Mouse (Mus musculus) MEL (cell line): ENCODE measurements around the gene Gm42517. TPM values are rescaled to one million over a fixed set of nuclear protein-coding genes. Genes with fewer than 3 reads are reported as not detected.

Source experiments
- DNase-seq: peaks from one replicate; pipeline ENCODE4 v3.0.0; 2011; ENCODE audit warnings: low read depth, low spot score
- H3K27ac ChIP-seq: 2 replicates; pipeline ENCODE4 v1.5.1; 2012; ENCODE audit warnings: low read depth, mild to moderate bottlenecking, control low read depth, low read length, moderate library complexity; ENCODE audit not compliant: control insufficient read depth
- H3K27me3 ChIP-seq, 2 experiments: fragments of 150-350 bp in 1 of 2; sonication (generic) in 1 of 2; 2 replicates each; pipeline ENCODE4 v1.6.1; 2012; ENCODE audit warnings: low read length in 2 of 2, mild to moderate bottlenecking in 2 of 2, improper control_type of control experiment in 1 of 2, moderate library complexity in 1 of 2; ENCODE audit not compliant: insufficient read depth in 2 of 2, control insufficient read depth in 1 of 2
- H3K36me3 ChIP-seq, 2 experiments: 2 replicates each; pipeline ENCODE4 v1.6.1; 2012 to 2014; ENCODE audit warnings: low read length in 2 of 2, improper control_type of control experiment in 1 of 2, inconsistent platforms in 1 of 2, mild to moderate bottlenecking in 1 of 2; ENCODE audit not compliant: insufficient read depth in 2 of 2, control insufficient read depth in 1 of 2
- H3K4me1 ChIP-seq, 2 experiments: fragments of 150-350 bp in 1 of 2; sonication (generic) in 1 of 2; 2 replicates each; pipeline ENCODE4 v1.6.1; 2012; ENCODE audit warnings: low read length in 2 of 2, improper control_type of control experiment in 1 of 2, mild to moderate bottlenecking in 1 of 2; ENCODE audit not compliant: insufficient read depth in 2 of 2, control insufficient read depth in 1 of 2
- H3K4me3 ChIP-seq, 2 experiments: fragments of 150-350 bp in 1 of 2; sonication (generic) in 1 of 2; 2 replicates each; pipeline ENCODE4 v1.5.1; 2012; ENCODE audit warnings: low read depth in 2 of 2, low read length in 2 of 2, mild to moderate bottlenecking in 2 of 2, moderate library complexity in 2 of 2, control low read depth in 1 of 2, improper control_type of control experiment in 1 of 2; ENCODE audit not compliant: control insufficient read depth in 1 of 2, insufficient read depth in 1 of 2
- H3K79me2 ChIP-seq: 2 replicates; pipeline ENCODE4 v1.6.1; 2012; ENCODE audit warnings: mild to moderate bottlenecking, low read length, moderate library complexity; ENCODE audit not compliant: control insufficient read depth, poor library complexity, insufficient read depth
- H3K9ac ChIP-seq: 2 replicates; pipeline ENCODE4 v1.6.1; 2012; ENCODE audit warnings: low read depth, mild to moderate bottlenecking, control low read depth, low read length, moderate library complexity; ENCODE audit not compliant: control insufficient read depth, poor library complexity, severe bottlenecking
- H3K9me3 ChIP-seq: fragments of 150-350 bp; sonication (generic); replicated peaks from 2 replicates; pipeline ENCODE4 v1.6.1; 2012; ENCODE audit warnings: mild to moderate bottlenecking, low read length, improper control_type of control experiment, moderate library complexity; ENCODE audit not compliant: insufficient read depth
- CHD2 ChIP-seq: IDR thresholded peaks from 2 replicates; pipeline ENCODE4 v1.6.1; 2011; ENCODE audit warnings: low read length, improper control_type of control experiment
- CTCF ChIP-seq, 3 experiments: IDR thresholded peaks in 2 of 3; conservative IDR thresholded peaks in 1 of 3; 2 replicates each; pipeline ENCODE4 v1.5.1; 2011 to 2012; ENCODE audit warnings: low read length in 3 of 3, low read depth in 2 of 3, mild to moderate bottlenecking in 2 of 3, improper control_type of control experiment in 1 of 3, inconsistent platforms in 1 of 3, mixed read lengths in 1 of 3, moderate library complexity in 1 of 3; ENCODE audit not compliant: control insufficient read depth in 1 of 3, insufficient read depth in 1 of 3, poor library complexity in 1 of 3, severe bottlenecking in 1 of 3
- E2F4 ChIP-seq: IDR thresholded peaks from 2 replicates; pipeline ENCODE4 v1.6.1; 2011; ENCODE audit warnings: low read depth, low read length, improper control_type of control experiment, borderline replicate concordance
- ELF1 ChIP-seq: IDR thresholded peaks from 2 replicates; pipeline ENCODE4 v1.6.1; 2014; ENCODE audit warnings: low read depth, mild to moderate bottlenecking, inconsistent platforms, low read length, improper control_type of control experiment, moderate library complexity
- ETS1 ChIP-seq: IDR thresholded peaks from 2 replicates; pipeline ENCODE4 v1.6.1; 2012; ENCODE audit warnings: low read depth, mild to moderate bottlenecking, inconsistent platforms, low read length, improper control_type of control experiment, moderate library complexity
- MEF2A ChIP-seq: IDR thresholded peaks from 2 replicates; pipeline ENCODE4 v1.6.1; 2014; ENCODE audit warnings: low read depth, mild to moderate bottlenecking, inconsistent platforms, low read length, improper control_type of control experiment; ENCODE audit not compliant: poor library complexity, insufficient replicate concordance, severe bottlenecking; ENCODE audit errors: extremely low read depth
- MYC ChIP-seq: IDR thresholded peaks from 2 replicates; pipeline ENCODE4 v1.6.1; 2011; ENCODE audit warnings: low read depth, mild to moderate bottlenecking, low read length, improper control_type of control experiment, moderate library complexity
- POLR2A ChIP-seq, 2 experiments: IDR thresholded peaks; 2 replicates each; pipeline ENCODE4 v1.6.1; 2011 to 2012; ENCODE audit warnings: low read length in 2 of 2, mild to moderate bottlenecking in 2 of 2, control low read depth in 1 of 2, improper control_type of control experiment in 1 of 2, low read depth in 1 of 2, moderate library complexity in 1 of 2; ENCODE audit not compliant: control insufficient read depth in 1 of 2, insufficient read depth in 1 of 2, poor library complexity in 1 of 2
- RCOR1 ChIP-seq: IDR thresholded peaks from 2 replicates; pipeline ENCODE4 v1.6.1; 2012; ENCODE audit warnings: low read depth, mild to moderate bottlenecking, inconsistent platforms, low read length, improper control_type of control experiment
- SIN3A ChIP-seq: IDR thresholded peaks from 2 replicates; pipeline ENCODE4 v1.6.1; 2012; ENCODE audit warnings: low read length, improper control_type of control experiment, inconsistent platforms
- SMC3 ChIP-seq: IDR thresholded peaks from 2 replicates; pipeline ENCODE4 v1.6.1; 2011; ENCODE audit warnings: low read depth, low read length, improper control_type of control experiment
- TAL1 ChIP-seq: IDR thresholded peaks from 2 replicates; pipeline ENCODE4 v1.6.1; 2012; ENCODE audit warnings: mild to moderate bottlenecking, inconsistent platforms, low read length, moderate library complexity, mixed read lengths
- TCF12 ChIP-seq: IDR thresholded peaks from 2 replicates; pipeline ENCODE4 v1.6.1; 2014; ENCODE audit warnings: low read depth, mild to moderate bottlenecking, inconsistent platforms, low read length, improper control_type of control experiment, moderate library complexity
- USF1 ChIP-seq: IDR thresholded peaks from 2 replicates; pipeline ENCODE4 v1.6.1; 2014; ENCODE audit warnings: low read depth, mild to moderate bottlenecking, inconsistent platforms, low read length, improper control_type of control experiment, moderate library complexity
- USF2 ChIP-seq, 2 experiments: IDR thresholded peaks; 2 replicates each; pipeline ENCODE4 v1.6.1; 2011 to 2012; ENCODE audit warnings: improper control_type of control experiment in 2 of 2, low read length in 2 of 2, borderline replicate concordance in 1 of 2, inconsistent platforms in 1 of 2, low read depth in 1 of 2, mild to moderate bottlenecking in 1 of 2; ENCODE audit not compliant: insufficient read depth in 1 of 2
- ZMIZ1 ChIP-seq: IDR thresholded peaks from 2 replicates; pipeline ENCODE4 v1.6.1; 2012; ENCODE audit warnings: low read depth, mild to moderate bottlenecking, inconsistent platforms, low read length, improper control_type of control experiment, moderate library complexity
- ZNF384 ChIP-seq: IDR thresholded peaks from 2 replicates; pipeline ENCODE4 v1.6.1; 2012; ENCODE audit warnings: low read depth, mild to moderate bottlenecking, inconsistent platforms, low read length, improper control_type of control experiment
- polyA plus RNA-seq, 2 experiments: library from polyadenylated mRNA; stranded (reverse) in 1 of 2; unstranded in 1 of 2; fragments of >175 nt in 1 of 2; fragments of >200 nt in 1 of 2; gene quantifications; 2 replicates each; pipeline versions ENCODE4 v1.2.1 to v1.2.4; 2012; ENCODE audit warnings: low replicate concordance in 2 of 2, low read depth in 1 of 2; ENCODE audit not compliant: insufficient read length in 2 of 2, insufficient read depth in 1 of 2, missing spikeins in 1 of 2
- total RNA-seq: library from RNA; depleted of rRNA; stranded (reverse); fragments of 300-350 nt; gene quantifications from 2 replicates; pipeline ENCODE4 v1.2.3, GENCODE M21; 2012

The Gm42517 gene
- total and polyA plus RNA-seq, 3 experiments, result not detected

GRCm38 (mm10) chr5:108347843-108348242 lies 19.9 kb downstream of the Gm42517 start:
- DNase-seq, result no peak
- Histone ChIP-seq H3K9me3 (no peaks in the 10 kb centered on the region), H3K79me2 (no peaks in the 10 kb centered on the region), H3K9ac (no peak overlapping the region), H3K4me1 (no peaks in the 10 kb centered on the region), H3K27me3 (no peaks in the 10 kb centered on the region)
- TF ChIP-seq MEF2A (no peak), E2F4 (no peak), ELF1 (no peak), SMC3 (no peak), TAL1 (no peak), POLR2A (IDR thresholded peaks at IDR 0.05; ENCODE audit: control insufficient read depth in 1 of 2, insufficient read depth in 1 of 2, low read depth in 1 of 2, low read length in 2 of 2, poor library complexity in 1 of 2) (no peak), CTCF (IDR thresholded peaks at IDR 0.05 in 2 of 3, conservative IDR thresholded peaks at IDR 0.05 in 1 of 3; ENCODE audit: control insufficient read depth in 1 of 3, insufficient read depth in 1 of 3, low read depth in 2 of 3, low read length in 3 of 3, poor library complexity in 1 of 3, severe bottlenecking in 1 of 3) (no peak), USF2 (IDR thresholded peaks at IDR 0.05; ENCODE audit: borderline replicate concordance in 1 of 2, insufficient read depth in 1 of 2, low read depth in 1 of 2, low read length in 2 of 2) (no peak), ZMIZ1 (no peak)
- TF ChIP-seq, all 39 proteins: peak for 0
- H3K36me3 ChIP-seq, result no peaks in the 10 kb centered on the region; a peak in 2 of 4 replicates
- no peak overlapping the region for H3K27ac ChIP-seq
- no peak overlapping the region for H3K4me3 ChIP-seq

- Histone ChIP-seq H3K4me1 (no peaks in the 10 kb centered on the region), H3K4me3 (no peak overlapping the region), H3K9ac (no peak overlapping the region), H3K36me3 (peaks cover 0 to 1% of the 10 kb centered on the region in 2 experiments; a peak in 2 of 4 replicates), H3K79me2 (no peaks in the 10 kb centered on the region), H3K27me3 (no peaks in the 10 kb centered on the region), H3K9me3 (no peaks in the 10 kb centered on the region), H3K27ac (no peak overlapping the region)
- DNase-seq, result peak; percentile 40
- TF ChIP-seq USF1 (no peak), RCOR1 (peak; percentile 47; the same call in 1 of the 2 replicates), TAL1 (0 out of 2 replicates have a peak, but pooled peaks have one; percentile 12)
Observed at GRCm38 (mm10) chr5:108345313-108346071, 22.2 kb downstream of the Gm42517 start.

- Histone ChIP-seq H3K9ac (no peak overlapping the region), H3K4me3 (no peak overlapping the region), H3K36me3 (peaks cover 0 to 5% of the 10 kb centered on the region in 2 experiments; a peak in 2 of 4 replicates), H3K27me3 (no peaks in the 10 kb centered on the region), H3K9me3 (no peaks in the 10 kb centered on the region), H3K79me2 (no peaks in the 10 kb centered on the region), H3K4me1 (no peaks in the 10 kb centered on the region), H3K27ac (no peak overlapping the region)
- no peak for TF ChIP-seq MYC
- no peak for TF ChIP-seq ZMIZ1
- TF ChIP-seq CHD2, result no peak
- TF ChIP-seq TCF12, result no peak
- TF ChIP-seq USF2 (IDR thresholded peaks at IDR 0.05; ENCODE audit: borderline replicate concordance in 1 of 2, insufficient read depth in 1 of 2, low read depth in 1 of 2, low read length in 2 of 2), result no peak
- TF ChIP-seq CTCF (IDR thresholded peaks at IDR 0.05 in 2 of 3, conservative IDR thresholded peaks at IDR 0.05 in 1 of 3; ENCODE audit: control insufficient read depth in 1 of 3, insufficient read depth in 1 of 3, low read depth in 2 of 3, low read length in 3 of 3, poor library complexity in 1 of 3, severe bottlenecking in 1 of 3), result no peak
- no peak for TF ChIP-seq ZNF384
- TF ChIP-seq ELF1, result no peak
- no peak for TF ChIP-seq ETS1
- no peak for TF ChIP-seq SIN3A
- DNase-seq, result no peak
Observed at GRCm38 (mm10) chr5:108343680-108344170, 24.0 kb downstream of the Gm42517 start.
